Mouse (Mus musculus) left cerebral cortex, postnatal 4 days (tissue): Measurements from ENCODE around the gene Lyz1. TPM values are rescaled to one million over a fixed set of nuclear protein-coding genes. Genes with fewer than 3 reads are reported as not detected.

Experiments
- total RNA-seq, 2 experiments: library from RNA; stranded (reverse); gene quantifications; 2 replicates each; pipeline ENCODE4 v1.2.3; 2021

The Lyz1 gene
- total RNA-seq, 2 experiments from 2014 or later, result 0.72 to 1.2 TPM

Other genes with a start within 250 kb of the Lyz1 start
- gene Lrrc10, start 247.5 kb downstream of the Lyz1 start, total RNA-seq, result not detected
- gene Cct2, start 229.1 kb downstream of the Lyz1 start, total RNA-seq, result 100 to 1,000 TPM; 282 to 298 TPM
- 10 to 100 TPM; 30.6 to 32.0 TPM for gene Frs2, start 144.3 kb downstream of the Lyz1 start, total RNA-seq
- gene Yeats4, start 68.4 kb downstream of the Lyz1 start, total RNA-seq, result 10 to 100 TPM; 74.0 to 74.6 TPM
- gene 9530003J23Rik, start 54.2 kb downstream of the Lyz1 start, total RNA-seq, result not detected
- 10 to 100 TPM in 1 of 2 experiments, 1 to 10 TPM in 1; 8.6 to 11.3 TPM for gene Lyz2, start 10.5 kb downstream of the Lyz1 start, total RNA-seq
- 100 to 1,000 TPM; 145 to 163 TPM for gene Cpsf6, start 87.1 kb upstream of the Lyz1 start, total RNA-seq